8 mouse cellular contexts compared by ENCODE assay signal in genomic region chr12:31848630-31849415, GRCm38 (mm10).
DNase-seq lines count a peak whose midpoint lies in the region; ATAC-seq and TF ChIP-seq lines count a peak whose summit lies in the region.

No protein-coding gene starts in this region.

- no peak overlapping the region; the same call in 1 of the 2 replicates for H3K4me2 ChIP-seq in forebrain, embryonic 15.5 days (replicated peaks)
- no peak overlapping the region for H3K4me2 ChIP-seq in forebrain, embryonic 11.5 days (ENCODE audit: low read depth, low read length, severe bottlenecking)
- no peak overlapping the region for H3K4me2 ChIP-seq in hindbrain, embryonic 14.5 days (replicated peaks)

- no peak for TF ChIP-seq CTCF in small intestine, adult 2 months (IDR thresholded peaks at IDR 0.05; ENCODE audit: extremely low read depth, insufficient read length, insufficient replicate concordance, low read depth, low read length)

- H3K4me1 ChIP-seq in forebrain, embryonic 15.5 days, result peaks cover 10% of the 10 kb centered on the region
- no peaks in the 10 kb centered on the region for H3K4me1 ChIP-seq in forebrain, embryonic 11.5 days (replicated peaks; ENCODE audit: control insufficient read depth, insufficient read depth, low read length)
- no peaks in the 10 kb centered on the region for H3K4me1 ChIP-seq in hindbrain, embryonic 14.5 days (replicated peaks; ENCODE audit: control insufficient read depth, insufficient read depth, low read length)
- peaks cover 7% of the 10 kb centered on the region for H3K4me1 ChIP-seq in small intestine, adult 2 months (ENCODE audit: control insufficient read depth, insufficient read depth, insufficient read length, low read length)

- H3K4me3 ChIP-seq in forebrain, embryonic 15.5 days, result no peak overlapping the region
- no peak overlapping the region for H3K4me3 ChIP-seq in forebrain, embryonic 11.5 days (ENCODE audit: low read depth, low read length)
- H3K4me3 ChIP-seq in hindbrain, embryonic 14.5 days (replicated peaks; ENCODE audit: low read length), result no peak overlapping the region
- H3K4me3 ChIP-seq in small intestine, adult 2 months (ENCODE audit: low read depth, low read length), result peak overlapping the region; percentile 39; the same call in 1 of the 2 replicates

- H3K36me3 ChIP-seq in forebrain, embryonic 15.5 days, result no peaks in the 10 kb centered on the region
- no peaks in the 10 kb centered on the region for H3K36me3 ChIP-seq in forebrain, embryonic 11.5 days (ENCODE audit: control insufficient read depth, insufficient read depth, low read length)
- no peaks in the 10 kb centered on the region for H3K36me3 ChIP-seq in hindbrain, embryonic 14.5 days (replicated peaks; ENCODE audit: control insufficient read depth, insufficient read depth)
- peaks cover 2% of the 10 kb centered on the region; the same call in 1 of the 2 replicates for H3K36me3 ChIP-seq in small intestine, adult 2 months (ENCODE audit: control insufficient read depth, insufficient read depth, low read length)

- intact Hi-C loops in left cerebral cortex, postnatal 14 days (cut with DNase I), result no loop called here

- WGBS in forebrain, embryonic 15.5 days, result 60% methylated on average over 5 of the region's 5 CpGs
- 80% methylated on average over 5 of the region's 5 CpGs for WGBS in forebrain, embryonic 11.5 days
- 73% methylated on average over 5 of the region's 5 CpGs for WGBS in hindbrain, embryonic 14.5 days
- WGBS in small intestine, adult 2 months, result 71% methylated on average over 5 of the region's 5 CpGs

- DNase-seq in forebrain, embryonic 11.5 days (ENCODE audit: low spot score), result no peak
- DNase-seq in adrenal gland, postnatal 25 days, result peak; percentile 67
- DNase-seq in frontal cortex, adult 2 months (ENCODE audit: extremely low spot score in 1 of 2, low spot score in 1 of 2), result peak; percentile 50 to 66
- DNase-seq in hindbrain, embryonic 14.5 days (ENCODE audit: low spot score), result peak; percentile 58
- peak; percentile 30 to 50 for DNase-seq in left cerebral cortex, postnatal 14 days (ENCODE audit: low spot score in 2 of 2)
- DNase-seq in embryo, embryonic 11 days, result no peak

- H3K27ac ChIP-seq in forebrain, embryonic 15.5 days (replicated peaks), result no peak overlapping the region; the same call in 1 of the 2 replicates
- H3K27ac ChIP-seq in forebrain, embryonic 11.5 days (ENCODE audit: low read depth, low read length), result no peak overlapping the region
- H3K27ac ChIP-seq in hindbrain, embryonic 14.5 days, result no peak overlapping the region
- H3K27ac ChIP-seq in small intestine, adult 2 months (ENCODE audit: insufficient read depth, low read depth, low read length), result peak overlapping the region; percentile 5; the same call in 1 of the 2 replicates

- no peaks in the 10 kb centered on the region for H3K27me3 ChIP-seq in forebrain, embryonic 15.5 days
- no peaks in the 10 kb centered on the region for H3K27me3 ChIP-seq in forebrain, embryonic 11.5 days (ENCODE audit: control insufficient read depth, insufficient read depth, low read length)
- no peaks in the 10 kb centered on the region for H3K27me3 ChIP-seq in hindbrain, embryonic 14.5 days (ENCODE audit: control insufficient read depth, insufficient read depth, low read length)
- no peaks in the 10 kb centered on the region for H3K27me3 ChIP-seq in small intestine, adult 2 months (ENCODE audit: control insufficient read depth, insufficient read depth, low read length)

- H3K9ac ChIP-seq in forebrain, embryonic 15.5 days (replicated peaks), result no peak overlapping the region
- H3K9ac ChIP-seq in forebrain, embryonic 11.5 days (ENCODE audit: low read length), result no peak overlapping the region
- no peak overlapping the region for H3K9ac ChIP-seq in hindbrain, embryonic 14.5 days

- no peak for TF ChIP-seq POLR2A in small intestine, adult 2 months (IDR thresholded peaks at IDR 0.05; ENCODE audit: low read depth, low read length)

- no peaks in the 10 kb centered on the region for H3K9me3 ChIP-seq in forebrain, embryonic 15.5 days
- H3K9me3 ChIP-seq in forebrain, embryonic 11.5 days (ENCODE audit: control insufficient read depth, low read length), result no peaks in the 10 kb centered on the region
- H3K9me3 ChIP-seq in hindbrain, embryonic 14.5 days (ENCODE audit: control insufficient read depth, low read length), result no peaks in the 10 kb centered on the region

- ATAC-seq in forebrain, embryonic 15.5 days (replicated peaks), result peak; percentile 95
- no peak for ATAC-seq in forebrain, embryonic 11.5 days (replicated peaks; ENCODE audit: low FRiP score)
- peak; percentile 65; the same call in 1 of the 2 replicates for ATAC-seq in hindbrain, embryonic 14.5 days (ENCODE audit: low FRiP score)

Comparison
In these comparisons a context has a peak if more than half of its experiments do, and no peak if none do; other contexts are left out.
1. DNase-seq: peak in adrenal gland, postnatal 25 days (single experiment), frontal cortex, adult 2 months (2 of 2), hindbrain, embryonic 14.5 days (single experiment) and left cerebral cortex, postnatal 14 days (2 of 2); none in forebrain, embryonic 11.5 days (single experiment) and embryo, embryonic 11 days (single experiment).